20 mouse cellular contexts compared by ENCODE assay signal in the genomic region with DNA sequence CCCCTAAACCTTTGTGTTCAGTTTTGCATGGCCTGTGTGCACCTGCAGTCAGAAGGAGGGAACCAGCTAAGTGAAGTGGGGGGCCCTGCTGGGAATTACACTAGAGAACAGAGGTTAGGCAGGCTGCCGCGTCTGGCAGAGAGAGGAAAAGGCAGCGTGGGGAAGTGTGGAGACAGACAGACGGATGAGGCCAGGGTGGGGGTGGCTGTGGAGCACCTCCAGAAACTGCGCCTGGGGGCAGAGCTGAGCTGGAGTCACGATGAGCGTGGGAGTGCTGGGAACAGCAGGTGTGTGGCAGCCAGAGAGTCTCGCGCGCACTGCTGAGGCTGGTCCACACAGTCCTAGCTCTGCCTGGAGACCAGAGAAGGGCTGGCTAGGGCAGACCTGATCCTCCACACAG. TPM values are rescaled to one million over a fixed set of nuclear protein-coding genes. Genes with fewer than 3 reads are reported as not detected.
A peak's percentile ranks its signal among the peaks of the same experiment; 100 is the strongest.
DNase-seq lines count a peak whose midpoint lies in the region; ATAC-seq lines count a peak whose summit lies in the region.
"Had no signal": no experiment of that assay in that cellular context is flagged by ENCODE, and none has a peak within 500 bp of the region (broad histone marks: within the 10 kb centered on the region; RNA-seq: fewer than 3 reads in every experiment).

No protein-coding gene starts in this region.

- no peak for DNase-seq in forebrain, embryonic 11.5 days (ENCODE audit: low spot score)
- DNase-seq in frontal cortex, adult 2 months (ENCODE audit: extremely low spot score in 1 of 2, low spot score in 1 of 2), result peak; percentile 80 to 91
- peak; percentile 54 to 71 for DNase-seq in layer of hippocampus, postnatal 14 days (ENCODE audit: low spot score in 2 of 2)
- DNase-seq in left cerebral cortex, postnatal 36 days (ENCODE audit: low spot score in 2 of 2), result peak; percentile 82 to 89
- DNase-seq in lung, postnatal 14 days, result no peak
- DNase-seq in yolk sac, embryonic 10.5 days (ENCODE audit: low spot score), result no peak
- DNase-seq in testis, postnatal 10 days (ENCODE audit: low spot score), result no peak
- DNase-seq: cerebellum, adult 18-20 months; heart, postnatal 36 days; lung, adult 18-20 months; midbrain, embryonic 14.5 days; thymus, postnatal 36 days had no signal

- H3K36me3 ChIP-seq in forebrain, embryonic 12.5 days (replicated peaks), result peaks cover 5% of the 10 kb centered on the region; the same call in 1 of the 2 replicates
- H3K36me3 ChIP-seq in forebrain, embryonic 11.5 days (ENCODE audit: control insufficient read depth, insufficient read depth, low read length), result no peaks in the 10 kb centered on the region

- no peak overlapping the region for H3K9ac ChIP-seq in forebrain, embryonic 12.5 days
- H3K9ac ChIP-seq in forebrain, embryonic 11.5 days (ENCODE audit: low read length), result no peak overlapping the region
- H3K9ac ChIP-seq: neural tube, embryonic 12.5 days had no signal

- intact Hi-C loops in left cerebral cortex, postnatal 36 days (cut with DNase I), result no loop called here

- peaks cover 21% of the 10 kb centered on the region for H3K4me1 ChIP-seq in forebrain, embryonic 12.5 days
- peaks cover 9% of the 10 kb centered on the region; the same call in 1 of the 2 replicates for H3K4me1 ChIP-seq in forebrain, embryonic 11.5 days (replicated peaks; ENCODE audit: control insufficient read depth, insufficient read depth, low read length)

- H3K9me3 ChIP-seq in forebrain, embryonic 12.5 days, result no peaks in the 10 kb centered on the region
- no peaks in the 10 kb centered on the region for H3K9me3 ChIP-seq in forebrain, embryonic 11.5 days (ENCODE audit: control insufficient read depth, low read length)
- H3K9me3 ChIP-seq: neural tube, embryonic 12.5 days had no signal

- no peak for ATAC-seq in forebrain, embryonic 12.5 days (ENCODE audit: low FRiP score)
- ATAC-seq in forebrain, embryonic 11.5 days (replicated peaks; ENCODE audit: low FRiP score), result no peak
- ATAC-seq: forebrain, embryonic 16.5 days had no signal

- H3K27ac ChIP-seq in forebrain, embryonic 12.5 days, result 0 out of 2 replicates have a peak overlapping the region, but pooled peaks have one; percentile 8
- H3K27ac ChIP-seq in forebrain, embryonic 11.5 days (ENCODE audit: low read depth, low read length), result no peak overlapping the region
- H3K27ac ChIP-seq: macrophage; neural tube, embryonic 12.5 days had no signal

- H3K4me3 ChIP-seq in forebrain, embryonic 12.5 days (replicated peaks), result no peak overlapping the region
- no peak overlapping the region for H3K4me3 ChIP-seq in forebrain, embryonic 11.5 days (ENCODE audit: low read depth, low read length)
- H3K4me3 ChIP-seq: neural tube, embryonic 12.5 days had no signal

- 0 out of 2 replicates have a peak, but pooled peaks cover 8% of the 10 kb centered on the region for H3K27me3 ChIP-seq in forebrain, embryonic 12.5 days
- no peaks in the 10 kb centered on the region for H3K27me3 ChIP-seq in forebrain, embryonic 11.5 days (ENCODE audit: control insufficient read depth, insufficient read depth, low read length)

- WGBS in forebrain, embryonic 12.5 days, result 73% methylated on average over 10 of the region's 10 CpGs
- 74% methylated on average over 10 of the region's 10 CpGs for WGBS in forebrain, embryonic 11.5 days

- H3K4me2 ChIP-seq in forebrain, embryonic 12.5 days, result no peak overlapping the region
- H3K4me2 ChIP-seq in forebrain, embryonic 11.5 days (ENCODE audit: low read depth, low read length, severe bottlenecking), result no peak overlapping the region
- H3K4me2 ChIP-seq: neural tube, embryonic 12.5 days had no signal

RNA-seq across cellular contexts. Expression of gene Slc25a44, which starts 10.6 kb away (rescaled TPM):
- 22.7 and 24.9 TPM in 2 replicates for polyA plus RNA-seq in forebrain, embryonic 12.5 days (2016; fragmentation: Nextera tagmentation; extraction: Ambion mirVana)
- 22.6 and 23.1 TPM in 2 replicates for polyA plus RNA-seq in forebrain, embryonic 11.5 days (2014; fragmentation: Nextera tagmentation; extraction: Ambion mirVana)
- polyA plus RNA-seq in frontal cortex, adult 2 months (2012; rRNA removed), result 59.9 and 61.4 TPM in 2 replicates
- total RNA-seq in layer of hippocampus, postnatal 14 days (2021), result 10 to 100 TPM; 68.6 to 70.3 TPM
- 10 to 100 TPM; 77.1 to 84.0 TPM for total RNA-seq in left cerebral cortex, postnatal 36 days (2021)

RNA-seq across cellular contexts. Expression of gene Pmf1, which starts 25.4 kb away (rescaled TPM):
- 119 and 120 TPM in 2 replicates for polyA plus RNA-seq in forebrain, embryonic 12.5 days (2016; fragmentation: Nextera tagmentation; extraction: Ambion mirVana)
- 141 and 158 TPM in 2 replicates for polyA plus RNA-seq in forebrain, embryonic 11.5 days (2014; fragmentation: Nextera tagmentation; extraction: Ambion mirVana)
- 12.6 and 14.3 TPM in 2 replicates for polyA plus RNA-seq in frontal cortex, adult 2 months (2012; rRNA removed)
- 1 to 10 TPM; 6.9 to 9.9 TPM for total RNA-seq in layer of hippocampus, postnatal 14 days (2021)
- total RNA-seq in left cerebral cortex, postnatal 36 days (2021), result 1 to 10 TPM; 6.0 to 7.3 TPM

RNA-seq across cellular contexts. Expression of gene Sema4a, which starts 25.5 kb away (rescaled TPM):
- polyA plus RNA-seq in forebrain, embryonic 12.5 days (2016; fragmentation: Nextera tagmentation; extraction: Ambion mirVana), result 15.3 and 16.0 TPM in 2 replicates
- polyA plus RNA-seq in forebrain, embryonic 11.5 days (2014; fragmentation: Nextera tagmentation; extraction: Ambion mirVana), result 9.3 and 10.3 TPM in 2 replicates
- polyA plus RNA-seq in frontal cortex, adult 2 months (2012; rRNA removed), result 66.2 and 70.8 TPM in 2 replicates
- total RNA-seq in layer of hippocampus, postnatal 14 days (2021), result 10 to 100 TPM; 33.1 to 38.1 TPM
- total RNA-seq in left cerebral cortex, postnatal 36 days (2021), result 10 to 100 TPM; 52.2 to 66.7 TPM

RNA-seq across cellular contexts. Expression of gene Bglap, which starts 51.3 kb away (rescaled TPM):
- polyA plus RNA-seq in forebrain, embryonic 12.5 days (2016; fragmentation: Nextera tagmentation; extraction: Ambion mirVana), result not detected in 2 replicates
- polyA plus RNA-seq in forebrain, embryonic 11.5 days (2014; fragmentation: Nextera tagmentation; extraction: Ambion mirVana), result not detected in 2 replicates
- 0.34 and 2.3 TPM in 2 replicates for polyA plus RNA-seq in frontal cortex, adult 2 months (2012; rRNA removed)
- total RNA-seq in layer of hippocampus, postnatal 14 days (2021), result 1 to 10 TPM in 1 of 2 experiments, not detected in 1; 1.3 TPM
- 1 to 10 TPM in 1 of 2 experiments, not detected in 1; 1.8 TPM for total RNA-seq in left cerebral cortex, postnatal 36 days (2021)
- total RNA-seq: heart, adult 8-10 months; heart, postnatal 36 days had no signal
- polyA plus RNA-seq: cortical plate, adult 2 months; forebrain, embryonic 16.5 days; kidney, postnatal 0 days; macrophage; midbrain, embryonic 14.5 days; neural tube, embryonic 12.5 days had no signal

RNA-seq across cellular contexts. Expression of gene Bglap2, which starts 57.0 kb away (rescaled TPM):
- polyA plus RNA-seq in forebrain, embryonic 12.5 days (2016; fragmentation: Nextera tagmentation; extraction: Ambion mirVana), result not detected in 2 replicates
- polyA plus RNA-seq in forebrain, embryonic 11.5 days (2014; fragmentation: Nextera tagmentation; extraction: Ambion mirVana), result not detected in 2 replicates
- 1.6 and 5.5 TPM in 2 replicates for polyA plus RNA-seq in frontal cortex, adult 2 months (2012; rRNA removed)
- total RNA-seq in layer of hippocampus, postnatal 14 days (2021), result not detected
- 1 to 10 TPM; 2.6 to 2.7 TPM for total RNA-seq in left cerebral cortex, postnatal 36 days (2021)
- total RNA-seq: heart, adult 8-10 months; heart, postnatal 36 days had no signal
- polyA plus RNA-seq: cortical plate, adult 2 months; forebrain, embryonic 16.5 days; intestine, embryonic 14.5 days; macrophage; midbrain, embryonic 14.5 days; neural tube, embryonic 12.5 days had no signal

Comparison
In these comparisons a context has a peak if more than half of its experiments do, and no peak if none do; other contexts are left out.
1. DNase-seq: peak in frontal cortex, adult 2 months (2 of 2), layer of hippocampus, postnatal 14 days (2 of 2) and left cerebral cortex, postnatal 36 days (2 of 2); none in forebrain, embryonic 11.5 days (single experiment), lung, postnatal 14 days (single experiment), yolk sac, embryonic 10.5 days (single experiment) and testis, postnatal 10 days (single experiment).